In the genomic region with DNA sequence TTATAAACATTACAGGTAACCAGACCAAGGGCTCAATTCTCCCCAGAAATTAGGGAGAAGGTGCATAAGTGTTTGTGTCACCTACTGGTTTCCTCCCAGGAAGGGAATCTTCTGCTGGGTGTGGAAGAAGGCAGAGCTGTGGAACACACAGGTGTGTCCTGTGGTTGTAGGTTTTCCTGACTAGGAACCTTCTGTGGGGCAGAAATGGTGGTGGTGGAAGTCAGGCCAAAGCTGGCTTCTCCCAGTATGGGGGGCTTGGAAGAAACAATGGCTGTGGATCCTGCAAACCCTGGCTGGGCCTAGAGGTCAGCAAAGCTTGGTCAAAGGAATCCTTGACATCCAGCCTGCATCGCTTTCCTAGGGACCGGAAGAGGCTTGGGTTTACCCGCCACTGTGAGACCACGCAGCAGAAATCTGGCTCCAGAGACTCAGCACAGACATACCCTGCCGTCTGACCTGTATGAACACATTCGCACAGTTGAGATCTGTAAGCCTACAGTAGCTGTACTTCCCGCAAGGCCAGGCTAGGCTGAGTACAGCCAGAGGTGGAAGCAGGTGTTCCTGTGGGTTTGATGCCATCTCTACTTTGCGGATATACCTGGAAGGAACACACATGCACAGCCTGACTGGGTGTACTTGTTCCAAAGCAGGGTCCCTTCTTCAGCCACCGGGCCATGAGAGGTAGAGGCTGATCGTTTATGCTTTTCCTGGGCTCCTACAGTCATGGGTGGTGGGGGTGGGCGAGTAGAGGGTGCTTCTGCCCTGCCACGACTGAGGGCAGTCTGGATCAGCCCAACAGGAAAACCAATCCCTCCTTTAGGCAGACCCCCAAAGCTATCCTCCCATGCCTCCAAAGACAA, we compare ENCODE assay signal across 8 mouse cellular contexts. TPM values are rescaled to one million over a fixed set of nuclear protein-coding genes. Genes with fewer than 3 reads are reported as not detected.
DNase-seq lines count a peak whose midpoint lies in the region; ATAC-seq and TF ChIP-seq lines count a peak whose summit lies in the region.

No protein-coding gene starts in this region.

- TF ChIP-seq CTCF in brain, embryonic 14.5 days (IDR thresholded peaks at IDR 0.05; ENCODE audit: borderline replicate concordance, extremely low read depth, insufficient read depth, insufficient read length), result no peak

- no peak for ATAC-seq in heart, embryonic 11.5 days (replicated peaks; ENCODE audit: insufficient number of reproducible peaks, low FRiP score, low TSS enrichment)
- no peak for ATAC-seq in forebrain, embryonic 14.5 days
- no peak for ATAC-seq in limb, embryonic 12.5 days (ENCODE audit: insufficient number of reproducible peaks, insufficient read depth, low FRiP score, low TSS enrichment, low read depth)

- DNase-seq in heart, adult 9 months (ENCODE audit: low spot score in 2 of 2), result no peak
- peak; percentile 35 for DNase-seq in brain, embryonic 14.5 days (ENCODE audit: low read depth)
- DNase-seq in forebrain, embryonic 14.5 days (ENCODE audit: low spot score), result no peak
- DNase-seq in spleen, postnatal 14 days (ENCODE audit: low spot score in 2 of 2), result no peak
- no peak for DNase-seq in retina, postnatal 1 day
- DNase-seq in urinary bladder, adult 2 months (ENCODE audit: low spot score), result no peak

- no peaks in the 10 kb centered on the region for H3K9me3 ChIP-seq in heart, embryonic 11.5 days (replicated peaks; ENCODE audit: control insufficient read depth, low read length)
- H3K9me3 ChIP-seq in forebrain, embryonic 14.5 days (replicated peaks; ENCODE audit: control insufficient read depth, low read length), result no peaks in the 10 kb centered on the region
- no peaks in the 10 kb centered on the region for H3K9me3 ChIP-seq in limb, embryonic 12.5 days

- no peaks in the 10 kb centered on the region for H3K27me3 ChIP-seq in heart, embryonic 11.5 days (ENCODE audit: control insufficient read depth, insufficient read depth, low read length)
- H3K27me3 ChIP-seq in forebrain, embryonic 14.5 days (replicated peaks; ENCODE audit: control insufficient read depth, insufficient read depth, low read length), result no peaks in the 10 kb centered on the region; the same call in 1 of the 2 replicates
- H3K27me3 ChIP-seq in limb, embryonic 12.5 days, result no peaks in the 10 kb centered on the region

- peak overlapping the region; percentile 62; the same call in 1 of the 2 replicates for H3K27ac ChIP-seq in heart, embryonic 11.5 days (ENCODE audit: low read depth, low read length)
- H3K27ac ChIP-seq in forebrain, embryonic 14.5 days (ENCODE audit: low read depth, low read length), result peak overlapping the region; percentile 63
- H3K27ac ChIP-seq in limb, embryonic 12.5 days, result peak overlapping the region; percentile 98

- H3K4me2 ChIP-seq in heart, embryonic 11.5 days, result peak overlapping the region; percentile 47
- H3K4me2 ChIP-seq in forebrain, embryonic 14.5 days (ENCODE audit: low read length), result peak overlapping the region; percentile 99; the same call in 1 of the 2 replicates
- H3K4me2 ChIP-seq in limb, embryonic 12.5 days, result peak overlapping the region; percentile 97

- no peak for TF ChIP-seq POLR2A in brain, embryonic 14.5 days (IDR thresholded peaks at IDR 0.05; ENCODE audit: borderline replicate concordance, extremely low read depth, insufficient read depth, insufficient read length, poor library complexity, severe bottlenecking)

- H3K4me3 ChIP-seq in heart, embryonic 11.5 days (ENCODE audit: low read depth, low read length), result peak overlapping the region; percentile 11
- H3K4me3 ChIP-seq in forebrain, embryonic 14.5 days (ENCODE audit: low read depth, low read length), result no peak overlapping the region
- H3K4me3 ChIP-seq in limb, embryonic 12.5 days (replicated peaks), result no peak overlapping the region

- no peaks in the 10 kb centered on the region for H3K36me3 ChIP-seq in heart, embryonic 11.5 days (ENCODE audit: control insufficient read depth, insufficient read depth, low read length)
- H3K36me3 ChIP-seq in forebrain, embryonic 14.5 days (ENCODE audit: control insufficient read depth, insufficient read depth, low read length), result no peaks in the 10 kb centered on the region
- no peaks in the 10 kb centered on the region for H3K36me3 ChIP-seq in limb, embryonic 12.5 days

- peak overlapping the region; percentile 34 for H3K9ac ChIP-seq in heart, embryonic 11.5 days (ENCODE audit: low read depth, low read length)
- peak overlapping the region; percentile 10 for H3K9ac ChIP-seq in forebrain, embryonic 14.5 days (ENCODE audit: low read length)
- H3K9ac ChIP-seq in limb, embryonic 12.5 days (replicated peaks), result 0 out of 2 replicates have a peak overlapping the region, but pooled peaks have one; percentile 48

- WGBS in heart, embryonic 11.5 days (ENCODE audit: insufficient replicate concordance), result 62% methylated on average over 12 of the region's 12 CpGs
- WGBS in forebrain, embryonic 14.5 days, result 76% methylated on average over 12 of the region's 12 CpGs
- 59% methylated on average over 11 of the region's 12 CpGs for WGBS in limb, embryonic 12.5 days

- peaks cover 65% of the 10 kb centered on the region for H3K4me1 ChIP-seq in heart, embryonic 11.5 days (ENCODE audit: control insufficient read depth, insufficient read depth, low read length)
- H3K4me1 ChIP-seq in forebrain, embryonic 14.5 days (ENCODE audit: control insufficient read depth, insufficient read depth, low read length), result peaks cover 58% of the 10 kb centered on the region
- peaks cover 73% of the 10 kb centered on the region for H3K4me1 ChIP-seq in limb, embryonic 12.5 days (replicated peaks)

RNA-seq across cellular contexts. Expression of gene Bahcc1, which starts 6.1 kb away (rescaled TPM):
- 7.0 and 9.1 TPM in 2 replicates for polyA plus RNA-seq in heart, embryonic 11.5 days (2014; fragmentation: Nextera tagmentation; extraction: Ambion mirVana)
- polyA plus RNA-seq in brain, embryonic 14.5 days (2012; rRNA removed), result 29.0 and 47.0 TPM in 2 replicates
- 12.6 and 14.5 TPM in 2 replicates for polyA plus RNA-seq in forebrain, embryonic 14.5 days (2014; fragmentation: Nextera tagmentation; extraction: Ambion mirVana)
- 18.3 and 18.5 TPM in 2 replicates for polyA plus RNA-seq in limb, embryonic 12.5 days (2016; fragmentation: Nextera tagmentation; extraction: Ambion mirVana)
- 4.3 and 8.2 TPM in 2 replicates for polyA plus RNA-seq in urinary bladder, adult 2 months (2012; rRNA removed)

Comparison
In these comparisons a context has a peak if more than half of its experiments do, and no peak if none do; other contexts are left out.
1. H3K4me2 ChIP-seq: peak in every context shown above with its lines; median percentile 99 in forebrain, embryonic 14.5 days; 97 in limb, embryonic 12.5 days; 47 in heart, embryonic 11.5 days.